Mouse (Mus musculus): ENCODE results near the gene Pgm2. TPM values are rescaled to one million over a fixed set of nuclear protein-coding genes. Genes with fewer than 3 reads are reported as not detected.

The Pgm2 gene
- polyA plus RNA-seq, 1 experiment from 2014 or later = 17.7 TPM

GRCm38 (mm10) chr5:64155861-64156550 lies 63.3 kb downstream of the Pgm2 start, which contains the start of gene Tbc1d1:
Gene Tbc1d1, plus strand, starts transcription at chr5:64156305.
- H3K4me1 ChIP-seq = peaks cover 14% of the 10 kb centered on the region; the same call in 1 of the 2 replicates
- no peak within 1 kb of the TSS for H3K9ac ChIP-seq
- H3K4me3 ChIP-seq = no peak within 1 kb of the TSS
- WGBS = 53% methylated on average over 11 of the region's 11 CpGs
- H3K9me3 ChIP-seq = no peaks in the 10 kb centered on the region
- ATAC-seq (replicated peaks) = no peak
- H3K4me2 ChIP-seq = no peak within 1 kb of the TSS
- H3K27me3 ChIP-seq (replicated peaks) = peaks cover 12% of the 10 kb centered on the region
- no peak within 1 kb of the TSS for H3K27ac ChIP-seq
- no peaks in the 10 kb centered on the region for H3K36me3 ChIP-seq (replicated peaks)

DNA sequence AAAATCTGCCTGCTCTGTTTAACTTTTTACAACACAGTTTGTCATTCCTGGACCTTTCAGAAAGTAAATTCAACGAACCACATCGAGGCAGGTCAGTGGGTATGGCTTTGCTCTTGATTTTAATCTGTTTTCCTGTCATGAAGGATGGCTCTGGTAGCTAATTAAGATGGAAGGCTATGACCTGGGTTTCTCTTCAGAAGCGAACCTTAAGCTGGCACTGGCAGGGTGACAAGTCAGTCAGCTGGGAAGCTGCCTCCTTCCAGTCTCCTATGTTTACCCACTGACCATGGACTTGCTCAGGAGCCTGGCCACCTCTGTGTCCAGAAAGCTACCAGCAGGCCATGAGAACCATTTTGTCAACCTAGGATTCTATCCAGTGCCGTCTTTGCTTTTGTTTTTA lies 63.8 kb downstream of the Pgm2 start:
- H3K27me3 ChIP-seq (replicated peaks) = peaks cover 17% of the 10 kb centered on the region
- no peak overlapping the region for H3K4me2 ChIP-seq
- H3K9me3 ChIP-seq = no peaks in the 10 kb centered on the region
- ATAC-seq (replicated peaks) = no peak
- H3K36me3 ChIP-seq (replicated peaks) = no peaks in the 10 kb centered on the region
- H3K4me1 ChIP-seq = peaks cover 17% of the 10 kb centered on the region; the same call in 1 of the 2 replicates
- 47% methylated on average over 4 of the region's 4 CpGs for WGBS
- H3K9ac ChIP-seq = no peak overlapping the region
- no peak overlapping the region for H3K4me3 ChIP-seq
- H3K27ac ChIP-seq = no peak overlapping the region

GRCm38 (mm10) chr5:64157926-64158325 lies 65.2 kb downstream of the Pgm2 start:
- no peak for ATAC-seq (replicated peaks)
- Histone ChIP-seq H3K9ac (no peak overlapping the region), H3K27ac (no peak overlapping the region), H3K4me1 (peaks cover 17% of the 10 kb centered on the region; the same call in 1 of the 2 replicates), H3K9me3 (no peaks in the 10 kb centered on the region), H3K36me3 (replicated peaks) (no peaks in the 10 kb centered on the region), H3K4me3 (no peak overlapping the region), H3K27me3 (replicated peaks) (peaks cover 26% of the 10 kb centered on the region), H3K4me2 (no peak overlapping the region)
- 44% methylated on average over 1 of the region's 1 CpGs for WGBS

GRCm38 (mm10) chr5:64158501-64158900 lies 65.8 kb downstream of the Pgm2 start:
- 52% methylated on average over 4 of the region's 4 CpGs for WGBS
- Histone ChIP-seq H3K9ac (no peak overlapping the region), H3K4me1 (peaks cover 17% of the 10 kb centered on the region; the same call in 1 of the 2 replicates), H3K9me3 (no peaks in the 10 kb centered on the region), H3K27ac (no peak overlapping the region), H3K27me3 (replicated peaks) (peaks cover 26% of the 10 kb centered on the region), H3K4me3 (peak overlapping the region; percentile 55; the same call in 1 of the 2 replicates), H3K4me2 (peak overlapping the region; percentile 99), H3K36me3 (replicated peaks) (no peaks in the 10 kb centered on the region)
- no peak for ATAC-seq (replicated peaks)

DNA sequence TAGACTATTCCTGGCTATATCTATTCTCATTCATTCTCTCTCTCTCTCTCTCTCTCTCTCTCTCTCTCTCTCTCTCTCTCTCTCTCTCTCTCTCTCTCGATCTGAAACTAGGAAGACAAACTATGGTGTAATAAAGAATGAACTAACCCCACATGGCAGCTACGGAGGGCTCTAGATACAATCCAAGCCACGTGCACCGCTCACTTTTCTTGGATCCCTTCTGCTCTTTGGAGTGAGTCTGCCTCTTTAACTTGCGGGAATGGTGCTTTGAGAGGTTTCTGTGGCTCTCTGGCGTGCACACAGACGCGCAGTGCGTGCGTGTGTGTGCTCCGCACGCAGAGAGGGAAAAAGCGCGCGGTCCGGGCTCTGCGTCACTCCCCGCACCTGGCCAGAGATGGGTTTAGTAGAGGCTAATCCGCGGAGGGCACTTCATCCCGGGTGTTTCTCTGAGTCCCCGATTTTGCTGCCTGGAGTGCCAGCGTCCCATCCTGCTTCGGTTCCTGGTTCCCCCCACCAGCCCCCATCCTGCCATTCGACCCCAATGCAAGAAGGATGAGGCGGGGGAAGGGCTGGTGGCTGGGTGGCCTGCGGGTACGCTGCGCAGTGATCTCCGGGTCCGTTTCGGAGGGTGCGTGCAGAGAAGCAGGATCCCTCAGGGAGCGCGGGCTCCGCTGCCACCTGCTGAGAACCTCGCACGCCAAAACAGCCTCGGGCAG lies 66.5 kb downstream of the Pgm2 start:
- H3K9me3 ChIP-seq = no peaks in the 10 kb centered on the region
- ATAC-seq (replicated peaks) = peak; percentile 77
- H3K36me3 ChIP-seq (replicated peaks) = no peaks in the 10 kb centered on the region
- H3K4me2 ChIP-seq = peak overlapping the region; percentile 99
- WGBS = under 1% methylated on average over 39 of the region's 39 CpGs
- H3K9ac ChIP-seq = peak overlapping the region; percentile 47
- peak overlapping the region; percentile 55 for H3K4me3 ChIP-seq
- peaks cover 26% of the 10 kb centered on the region for H3K27me3 ChIP-seq (replicated peaks)
- H3K4me1 ChIP-seq = peaks cover 17% of the 10 kb centered on the region; the same call in 1 of the 2 replicates
- H3K27ac ChIP-seq = no peak overlapping the region

- Histone ChIP-seq H3K4me1 (peaks cover 17% of the 10 kb centered on the region; the same call in 1 of the 2 replicates), H3K27ac (no peak overlapping the region), H3K9ac (peak overlapping the region; percentile 47), H3K36me3 (replicated peaks) (no peaks in the 10 kb centered on the region), H3K9me3 (no peaks in the 10 kb centered on the region), H3K4me2 (peak overlapping the region; percentile 99), H3K27me3 (replicated peaks) (peaks cover 26% of the 10 kb centered on the region), H3K4me3 (peak overlapping the region; percentile 55)
- under 1% methylated on average over 63 of the region's 63 CpGs for WGBS
- peak; percentile 83 for ATAC-seq (replicated peaks)
Measured at GRCm38 (mm10) chr5:64159781-64160704, 67.3 kb downstream of the Pgm2 start.

- peaks cover 26% of the 10 kb centered on the region for H3K27me3 ChIP-seq (replicated peaks)
- H3K4me3 ChIP-seq = peak overlapping the region; percentile 55
- H3K36me3 ChIP-seq (replicated peaks) = no peaks in the 10 kb centered on the region
- peak overlapping the region; percentile 99 for H3K4me2 ChIP-seq
- 0 out of 2 replicates have a peak, but pooled peaks have one; percentile 0 for ATAC-seq (replicated peaks)
- H3K9me3 ChIP-seq = no peaks in the 10 kb centered on the region
- H3K9ac ChIP-seq = peak overlapping the region; percentile 11; the same call in 1 of the 2 replicates
- H3K27ac ChIP-seq = no peak overlapping the region
- 3% methylated on average over 21 of the region's 23 CpGs for WGBS
- peaks cover 17% of the 10 kb centered on the region; the same call in 1 of the 2 replicates for H3K4me1 ChIP-seq
Measured at GRCm38 (mm10) chr5:64160705-64161391, 68.1 kb downstream of the Pgm2 start.

GRCm38 (mm10) chr5:64161917-64162316 lies 69.2 kb downstream of the Pgm2 start:
- 83% methylated on average over 3 of the region's 3 CpGs for WGBS
- H3K4me2 ChIP-seq = no peak overlapping the region
- no peaks in the 10 kb centered on the region for H3K36me3 ChIP-seq (replicated peaks)
- H3K27ac ChIP-seq = no peak overlapping the region
- peaks cover 17% of the 10 kb centered on the region; the same call in 1 of the 2 replicates for H3K4me1 ChIP-seq
- no peaks in the 10 kb centered on the region for H3K9me3 ChIP-seq
- peaks cover 26% of the 10 kb centered on the region for H3K27me3 ChIP-seq (replicated peaks)
- H3K9ac ChIP-seq = no peak overlapping the region
- no peak overlapping the region for H3K4me3 ChIP-seq
- no peak for ATAC-seq (replicated peaks)

DNA sequence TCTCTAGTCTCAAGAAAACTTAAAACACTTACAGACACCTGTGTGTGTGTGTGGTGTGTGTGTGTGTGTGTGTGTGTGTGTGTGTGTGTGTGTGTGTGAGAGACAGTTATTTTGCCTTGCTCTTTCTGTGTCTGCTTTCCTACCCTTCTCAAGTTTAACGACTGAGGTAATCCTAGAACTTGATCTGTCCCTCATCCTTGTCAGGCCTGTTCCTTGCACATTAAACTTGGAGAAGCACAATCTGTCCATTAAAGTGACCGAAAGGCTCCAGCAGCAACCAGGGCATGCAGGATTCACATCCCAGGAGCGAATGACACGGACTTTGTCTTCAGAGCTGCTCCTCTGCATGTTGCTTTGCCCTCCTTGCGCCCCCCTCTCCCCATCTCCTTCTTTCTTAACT lies 69.8 kb downstream of the Pgm2 start:
- no peak overlapping the region for H3K4me3 ChIP-seq
- H3K4me1 ChIP-seq = peaks cover 17% of the 10 kb centered on the region; the same call in 1 of the 2 replicates
- WGBS = 89% methylated on average over 5 of the region's 5 CpGs
- H3K9me3 ChIP-seq = no peaks in the 10 kb centered on the region
- ATAC-seq (replicated peaks) = no peak
- H3K36me3 ChIP-seq (replicated peaks) = no peaks in the 10 kb centered on the region
- H3K9ac ChIP-seq = no peak overlapping the region
- peaks cover 25% of the 10 kb centered on the region for H3K27me3 ChIP-seq (replicated peaks)
- no peak overlapping the region for H3K4me2 ChIP-seq
- no peak overlapping the region for H3K27ac ChIP-seq

DNA sequence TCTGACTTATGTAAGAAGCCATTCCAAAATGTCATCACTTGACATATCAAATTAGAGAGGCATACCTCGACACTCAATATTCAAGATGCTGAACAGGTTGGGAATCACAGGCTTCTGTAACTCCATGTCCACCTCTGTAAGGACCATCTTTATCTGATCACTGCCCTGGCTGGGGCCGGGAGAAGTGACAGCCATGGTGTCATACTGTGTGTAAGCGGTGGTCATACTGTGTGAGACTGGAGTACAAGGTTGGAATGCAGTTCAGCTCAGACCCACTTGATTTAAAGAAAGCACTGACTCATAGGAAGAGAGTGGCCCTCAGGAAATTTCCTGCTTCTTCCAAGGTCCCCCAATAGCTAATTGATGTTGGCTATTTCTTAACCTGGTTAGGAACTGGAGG lies 71.7 kb downstream of the Pgm2 start:
- no peak for ATAC-seq (replicated peaks)
- Histone ChIP-seq H3K9me3 (no peaks in the 10 kb centered on the region), H3K9ac (no peak overlapping the region), H3K4me2 (no peak overlapping the region), H3K36me3 (replicated peaks) (no peaks in the 10 kb centered on the region), H3K27me3 (replicated peaks) (peaks cover 14% of the 10 kb centered on the region; the same call in 1 of the 2 replicates), H3K27ac (no peak overlapping the region), H3K4me1 (peaks cover 9% of the 10 kb centered on the region; the same call in 1 of the 2 replicates), H3K4me3 (no peak overlapping the region)
- 95% methylated on average over 3 of the region's 3 CpGs for WGBS

DNA sequence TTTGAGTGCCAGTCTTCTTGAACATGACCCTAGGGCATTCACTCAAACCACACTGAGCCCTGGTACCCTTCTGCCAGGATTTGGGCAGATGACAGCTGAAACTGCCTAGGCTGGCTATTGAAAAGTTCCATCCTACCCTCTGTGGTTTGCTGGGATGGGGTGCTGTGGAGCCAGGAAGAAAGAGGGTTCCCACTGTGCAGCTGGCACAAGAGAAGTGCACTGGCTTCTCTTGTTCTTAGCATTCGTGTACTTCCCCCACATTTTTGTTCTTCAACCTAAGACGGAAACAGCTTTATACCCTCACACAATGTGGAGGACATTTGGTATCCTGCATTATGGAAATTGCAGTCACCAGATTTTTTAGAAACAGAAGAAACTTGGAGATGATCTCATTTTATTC lies 73.1 kb downstream of the Pgm2 start:
- peaks cover 4% of the 10 kb centered on the region; the same call in 1 of the 2 replicates for H3K4me1 ChIP-seq
- WGBS = 53% methylated on average over 2 of the region's 2 CpGs

More for the DNA sequence above, 73.1 kb downstream of the Pgm2 start:
- no peaks in the 10 kb centered on the region for H3K9me3 ChIP-seq
- no peak for ATAC-seq (replicated peaks)
- H3K4me2 ChIP-seq = no peak overlapping the region
- H3K36me3 ChIP-seq (replicated peaks) = no peaks in the 10 kb centered on the region
- no peak overlapping the region for H3K4me3 ChIP-seq
- no peak overlapping the region for H3K9ac ChIP-seq
- peaks cover 14% of the 10 kb centered on the region; the same call in 1 of the 2 replicates for H3K27me3 ChIP-seq (replicated peaks)
- no peak overlapping the region for H3K27ac ChIP-seq

All from midbrain, embryonic 15.5 days (tissue).